Mouse (Mus musculus): ENCODE measurements around the gene Pepd.

DNA sequence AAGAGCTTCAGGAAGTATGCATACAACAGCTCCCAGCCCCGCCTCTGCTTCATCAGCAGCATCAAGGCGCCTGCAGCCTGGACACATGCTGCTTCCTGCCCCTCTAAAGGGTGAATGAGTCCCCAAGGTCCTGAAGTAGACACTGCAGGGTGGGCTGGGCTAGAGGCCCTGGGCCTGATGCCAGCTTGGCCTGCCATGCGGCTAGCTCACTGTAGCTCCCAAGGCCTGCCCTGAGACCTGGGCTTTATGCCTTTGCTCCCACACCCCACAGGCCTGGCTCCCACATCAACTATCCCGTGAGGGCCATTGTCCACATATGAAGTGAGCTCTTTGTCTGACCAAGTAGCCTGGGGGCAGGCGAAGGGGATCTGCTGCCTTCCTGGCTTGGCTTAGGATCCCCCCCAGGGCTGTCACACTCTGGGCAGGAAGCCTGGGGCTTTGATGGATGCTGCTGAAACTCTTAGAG is 124.1 kb downstream of the Pepd start:
- TF ChIP-seq REST (IDR thresholded peaks at IDR 0.05; ENCODE audit: insufficient read depth, insufficient read length) (no peak), CEBPB (IDR thresholded peaks at IDR 0.05; ENCODE audit: insufficient read depth, poor library complexity, severe bottlenecking) (no peak), POLR2A (IDR thresholded peaks at IDR 0.05; ENCODE audit: insufficient read length, low read depth) (peak; percentile 20), USF1 (IDR thresholded peaks at IDR 0.05; ENCODE audit: low read depth) (no peak), E2F4 (IDR thresholded peaks at IDR 0.05; ENCODE audit: insufficient read depth) (no peak)

All from myocyte (in vitro differentiated cells).